ENCODE assay signal across 11 mouse cellular contexts in the genomic region with DNA sequence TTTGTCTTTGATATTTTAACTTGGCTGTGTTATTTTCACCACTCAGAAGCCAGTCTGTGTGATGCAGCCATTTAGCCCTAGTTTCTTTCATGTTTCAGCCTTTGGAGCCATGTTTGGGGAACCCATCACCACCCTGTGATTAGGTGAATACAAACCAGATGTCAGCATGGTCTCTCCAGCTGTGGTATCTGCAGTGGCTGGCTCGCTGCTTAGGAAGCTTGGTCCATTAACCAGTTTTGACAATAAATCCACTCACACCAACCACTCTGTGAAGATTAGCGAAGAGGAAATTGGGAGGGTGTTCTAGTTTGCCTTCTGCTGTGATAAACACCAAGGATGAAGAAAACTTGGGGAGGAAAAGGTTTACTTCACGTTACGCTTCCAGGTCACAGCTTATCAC.
"Had no signal": no experiment of that assay in that cellular context is flagged by ENCODE, and none has a peak within 500 bp of the region (broad histone marks: within the 10 kb centered on the region; RNA-seq: fewer than 3 reads in every experiment).

No protein-coding gene starts in this region.

- H3K4me2 ChIP-seq: kidney, embryonic 15.5 days; liver, embryonic 11.5 days; liver, embryonic 15.5 days; midbrain, embryonic 12.5 days had no signal

- H3K27me3 ChIP-seq: kidney, embryonic 15.5 days; liver, embryonic 15.5 days; megakaryocyte, embryonic 14.5 days; midbrain, embryonic 12.5 days had no signal

- H3K4me1 ChIP-seq: liver, embryonic 15.5 days; megakaryocyte, embryonic 14.5 days; midbrain, embryonic 12.5 days had no signal

- H3K27ac ChIP-seq: kidney, embryonic 15.5 days; liver, embryonic 15.5 days; macrophage; midbrain, embryonic 12.5 days had no signal

- H3K9ac ChIP-seq: kidney, embryonic 15.5 days; liver, embryonic 15.5 days; midbrain, embryonic 12.5 days had no signal

- H3K4me3 ChIP-seq: kidney, embryonic 15.5 days; liver, embryonic 15.5 days; megakaryocyte, embryonic 14.5 days; midbrain, embryonic 12.5 days had no signal

- H3K9me3 ChIP-seq: kidney, embryonic 15.5 days; liver, embryonic 15.5 days; megakaryocyte, embryonic 14.5 days; midbrain, embryonic 12.5 days had no signal

- H3K36me3 ChIP-seq: kidney, embryonic 15.5 days; liver, embryonic 15.5 days; midbrain, embryonic 12.5 days had no signal

- DNase-seq: kidney, adult 18-20 months; kidney, postnatal 14 days; lung, adult 2 months; lung, postnatal 14 days; right cerebral cortex, postnatal 14 days had no signal
